In genomic region chr9:117571186-117571855, GRCm38 (mm10) we compare ENCODE assay signal across 12 mouse cellular contexts. TPM values are rescaled to one million over a fixed set of nuclear protein-coding genes. Genes with fewer than 3 reads are reported as not detected.
DNase-seq lines count a peak whose midpoint lies in the region; ATAC-seq lines count a peak whose summit lies in the region.
"Had no signal": no experiment of that assay in that cellular context is flagged by ENCODE, and none has a peak within 500 bp of the region (broad histone marks: within the 10 kb centered on the region; RNA-seq: fewer than 3 reads in every experiment).

No protein-coding gene starts in this region.

- H3K27ac ChIP-seq in kidney, embryonic 16.5 days (ENCODE audit: low read length) = no peak overlapping the region
- H3K27ac ChIP-seq in intestine, embryonic 15.5 days = peak overlapping the region; percentile 52; the same call in 1 of the 2 replicates
- H3K27ac ChIP-seq: forebrain, embryonic 12.5 days; hindbrain, postnatal 0 days had no signal

- peak; percentile 67 for ATAC-seq in kidney, embryonic 16.5 days (ENCODE audit: low FRiP score, low TSS enrichment)
- peak; percentile 86 for ATAC-seq in intestine, embryonic 15.5 days
- ATAC-seq: hindbrain, postnatal 0 days; liver, postnatal 0 days had no signal

- no peaks in the 10 kb centered on the region for H3K9me3 ChIP-seq in kidney, embryonic 16.5 days (ENCODE audit: low read length)
- no peaks in the 10 kb centered on the region for H3K9me3 ChIP-seq in intestine, embryonic 15.5 days
- H3K9me3 ChIP-seq: forebrain, embryonic 12.5 days had no signal

- WGBS in kidney, embryonic 16.5 days = 64% methylated on average over 5 of the region's 5 CpGs
- WGBS in intestine, embryonic 15.5 days = 53% methylated on average over 5 of the region's 5 CpGs

- no peaks in the 10 kb centered on the region for H3K27me3 ChIP-seq in kidney, embryonic 16.5 days (ENCODE audit: insufficient read depth, low read length)
- H3K27me3 ChIP-seq in intestine, embryonic 15.5 days (replicated peaks) = no peaks in the 10 kb centered on the region
- H3K27me3 ChIP-seq: forebrain, embryonic 12.5 days had no signal

- no peak overlapping the region for H3K9ac ChIP-seq in kidney, embryonic 16.5 days (replicated peaks; ENCODE audit: low read length)
- no peak overlapping the region for H3K9ac ChIP-seq in intestine, embryonic 15.5 days
- H3K9ac ChIP-seq: forebrain, embryonic 12.5 days; liver, postnatal 0 days had no signal

- H3K4me3 ChIP-seq in kidney, embryonic 16.5 days (ENCODE audit: low read length) = no peak overlapping the region
- H3K4me3 ChIP-seq in intestine, embryonic 15.5 days (replicated peaks) = no peak overlapping the region
- H3K4me3 ChIP-seq: forebrain, embryonic 12.5 days had no signal

- peaks cover 3% of the 10 kb centered on the region; the same call in 1 of the 2 replicates for H3K4me1 ChIP-seq in kidney, embryonic 16.5 days (ENCODE audit: insufficient read depth, low read length)
- H3K4me1 ChIP-seq in intestine, embryonic 15.5 days (replicated peaks) = 0 out of 2 replicates have a peak, but pooled peaks cover 4% of the 10 kb centered on the region
- H3K4me1 ChIP-seq: forebrain, embryonic 12.5 days had no signal

- H3K36me3 ChIP-seq in kidney, embryonic 16.5 days (ENCODE audit: insufficient read depth, low read length) = no peaks in the 10 kb centered on the region
- H3K36me3 ChIP-seq in intestine, embryonic 15.5 days = no peaks in the 10 kb centered on the region
- H3K36me3 ChIP-seq: forebrain, embryonic 12.5 days had no signal

- no peak overlapping the region for H3K4me2 ChIP-seq in kidney, embryonic 16.5 days (replicated peaks; ENCODE audit: low read depth, low read length)
- H3K4me2 ChIP-seq in intestine, embryonic 15.5 days (replicated peaks) = no peak overlapping the region
- H3K4me2 ChIP-seq: forebrain, embryonic 12.5 days had no signal

- DNase-seq in kidney, adult 11 months = no peak
- DNase-seq in 3134 (ENCODE audit: extremely low read depth, insufficient read length, low spot score) (peak; percentile 45), MN1 (ENCODE audit: low spot score) (peak; percentile 25)
- DNase-seq in thymus, postnatal 14 days = no peak
- no peak for DNase-seq in spleen, postnatal 10 days (ENCODE audit: low spot score in 2 of 2)
- DNase-seq: cerebellum, postnatal 36 days; gastrocnemius, postnatal 36 days; liver, postnatal 0 days had no signal

RNA-seq across cellular contexts. Expression of gene Rbms3, which starts 58.4 kb away (rescaled TPM):
- 80.7 and 81.9 TPM in 2 replicates for polyA plus RNA-seq in kidney, embryonic 16.5 days (2015; fragmentation: Nextera tagmentation; extraction: Ambion mirVana)
- polyA plus RNA-seq in intestine, embryonic 15.5 days (2015; fragmentation: Nextera tagmentation; extraction: Ambion mirVana) = 46.8 and 53.0 TPM in 2 replicates

Comparison
In these comparisons a context has a peak if more than half of its experiments do, and no peak if none do; other contexts are left out.
1. DNase-seq: peak in 3134 (single experiment) and MN1 (single experiment); none in kidney, adult 11 months (single experiment), thymus, postnatal 14 days (single experiment) and spleen, postnatal 10 days (0 of 2).